Mouse (Mus musculus) ES-Bruce4 (cell line): ENCODE data around the gene Cdc42bpa.

Experiments
- CTCF ChIP-seq: IDR thresholded peaks from one replicate; pipeline ENCODE4 v1.8.1; 2011; ENCODE audit warnings: low read depth, low read length
- POLR2A ChIP-seq: IDR thresholded peaks from one replicate; pipeline ENCODE4 v1.8.1; 2011; ENCODE audit warnings: low read length; ENCODE audit not compliant: insufficient read depth

- TF ChIP-seq CTCF (no peak), POLR2A (no peak)
Observed at GRCm38 (mm10) chr1:180178340-180178739, 218.1 kb downstream of the Cdc42bpa start.
